Mouse (Mus musculus) midbrain, postnatal 0 days (tissue): ENCODE results near the gene Rbfox2. TPM values are rescaled to one million over a fixed set of nuclear protein-coding genes. Genes with fewer than 3 reads are reported as not detected.

Source experiments
- ATAC-seq: fragments of 200-750 bp; cut with Nextera tagmentation; 2 replicates; pipeline ENCODE4 v1.8.0; 2017; ENCODE audit warnings: moderate number of reproducible peaks, mild to moderate bottlenecking, moderate TSS enrichment, moderate library complexity; ENCODE audit not compliant: low FRiP score
- DNase-seq: peaks from one replicate; pipeline ENCODE4 v3.0.0-alpha.2; 2015; ENCODE audit warnings: low spot score
- H3K27ac ChIP-seq: fragments of 300-500 bp; sonication (generic); 2 replicates; pipeline ENCODE4 v1.5.1; 2014; ENCODE audit warnings: low read depth, mild to moderate bottlenecking, low read length, mixed read lengths
- H3K27me3 ChIP-seq: fragments of 300-500 bp; sonication (generic); 2 replicates; pipeline ENCODE4 v1.6.1; 2014; ENCODE audit warnings: low read length, control low read depth, mixed read lengths; ENCODE audit not compliant: insufficient read depth
- H3K36me3 ChIP-seq: fragments of 300-500 bp; sonication (generic); 2 replicates; pipeline ENCODE4 v1.6.1; 2014; ENCODE audit warnings: low read length, control low read depth, mixed read lengths; ENCODE audit not compliant: insufficient read depth
- H3K4me1 ChIP-seq: fragments of 300-500 bp; sonication (generic); 2 replicates; pipeline ENCODE4 v1.6.1; 2014; ENCODE audit warnings: mild to moderate bottlenecking, control low read depth, antibody characterized with exemption, low read length, mixed read lengths; ENCODE audit not compliant: insufficient read depth
- H3K4me2 ChIP-seq: fragments of 300-500 bp; sonication (generic); 2 replicates; pipeline ENCODE4 v1.6.1; 2014; ENCODE audit warnings: low read depth, mild to moderate bottlenecking, low read length, mixed read lengths; ENCODE audit not compliant: poor library complexity, severe bottlenecking
- H3K4me3 ChIP-seq: fragments of 300-500 bp; sonication (generic); 2 replicates; pipeline ENCODE4 v1.5.1; 2014; ENCODE audit warnings: low read depth, mild to moderate bottlenecking, low read length, moderate library complexity
- H3K9ac ChIP-seq: fragments of 300-500 bp; sonication (generic); replicated peaks from 2 replicates; pipeline ENCODE4 v1.6.1; 2014; ENCODE audit warnings: mild to moderate bottlenecking, low read length, moderate library complexity, mixed read lengths; ENCODE audit not compliant: poor library complexity, severe bottlenecking
- H3K9me3 ChIP-seq: fragments of 300-500 bp; sonication (generic); 2 replicates; pipeline ENCODE4 v1.6.1; 2016; ENCODE audit warnings: low read length, control low read depth
- CTCF ChIP-seq: IDR thresholded peaks from 2 replicates; pipeline ENCODE4 v1.5.1; 2016; ENCODE audit warnings: antibody characterized with exemption, mild to moderate bottlenecking
- WGBS: fragments of 180-500 bp; shearing (Covaris S2); extraction: QIAGEN DNeasy Blood & Tissue Kit; methylation state at CpG from one replicate; pipeline ENCODE4 v1.1.7; 2014; 5-methylcytosine and 5-hydroxymethylcytosine counted together
- polyA plus RNA-seq: library from polyadenylated mRNA; unstranded; fragments of >200 nt; fragmentation: Nextera tagmentation; extraction: Ambion mirVana; gene quantifications from 2 replicates; pipeline ENCODE4 v1.2.1, GENCODE M21; 2015
- total RNA-seq: library from RNA; depleted of rRNA; stranded (reverse); fragments of >200 nt; gene quantifications from 2 replicates; pipeline ENCODE4 v1.2.3, GENCODE M21; 2014

Rbfox2 gene
- total and polyA plus RNA-seq, 2 experiments from 2014 or later, result 96.6 to 360 TPM

DNA sequence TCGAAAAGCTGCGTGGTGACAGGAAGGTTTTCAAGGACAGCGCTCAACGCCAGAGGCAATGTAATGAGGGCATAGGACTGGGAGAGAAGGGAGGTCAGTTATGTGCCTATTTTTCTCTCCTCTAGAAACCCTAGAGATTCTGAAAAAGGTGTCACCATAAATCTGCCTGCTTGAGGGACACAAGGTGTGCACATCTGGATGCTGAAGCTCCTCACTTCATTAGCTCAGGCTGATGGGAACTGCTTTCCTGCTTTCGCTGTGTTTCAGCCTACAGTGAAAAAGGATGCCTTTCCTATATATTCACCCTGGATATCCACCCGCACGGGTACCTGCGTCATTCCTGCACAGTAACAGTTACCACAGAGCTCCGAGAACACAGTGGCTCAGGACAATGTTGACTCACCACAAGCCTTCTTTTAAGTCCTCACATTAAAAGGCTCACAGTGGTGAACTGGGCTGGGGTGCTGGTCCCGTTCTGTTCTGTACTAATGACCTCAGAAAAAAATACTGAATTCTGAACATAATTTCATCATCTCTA, 152.5 kb downstream of the Rbfox2 start:
- Histone ChIP-seq H3K27me3 (no peaks in the 10 kb centered on the region), H3K27ac (peak overlapping the region; percentile 96), H3K9me3 (no peaks in the 10 kb centered on the region), H3K4me3 (no peak overlapping the region; the same call in 1 of the 2 replicates), H3K4me2 (peak overlapping the region; percentile 65), H3K36me3 (no peaks in the 10 kb centered on the region), H3K4me1 (peaks cover 7% of the 10 kb centered on the region), H3K9ac (no peak overlapping the region)
- no peak for DNase-seq
- TF ChIP-seq CTCF, result no peak
- ATAC-seq, result no peak
- 68% methylated on average over 10 of the region's 10 CpGs for WGBS

DNA sequence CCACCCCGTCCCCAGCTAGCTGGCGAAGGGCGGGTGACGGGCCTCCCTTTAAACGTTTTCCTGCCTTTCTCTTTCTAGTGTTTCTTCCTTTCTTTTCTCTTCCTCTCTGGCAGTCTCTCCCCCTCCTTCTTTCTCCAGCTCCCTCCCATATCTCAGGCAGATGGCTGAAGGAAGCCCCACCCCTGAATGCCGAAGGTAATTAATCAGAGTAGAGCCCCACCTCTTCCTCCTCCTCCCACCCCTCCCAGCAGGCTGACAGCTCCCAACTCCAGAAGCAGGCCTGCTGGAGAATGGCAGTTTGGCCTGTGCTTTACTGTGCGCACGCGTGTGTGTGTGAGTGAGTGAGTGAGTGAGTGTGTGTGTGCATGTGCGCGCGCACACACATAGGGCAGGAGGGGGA, 153.2 kb downstream of the Rbfox2 start:
- Histone ChIP-seq H3K27me3 (no peaks in the 10 kb centered on the region), H3K4me1 (peaks cover 14% of the 10 kb centered on the region), H3K27ac (peak overlapping the region; percentile 96), H3K9me3 (no peaks in the 10 kb centered on the region), H3K4me3 (peak overlapping the region; percentile 60), H3K36me3 (no peaks in the 10 kb centered on the region), H3K4me2 (peak overlapping the region; percentile 65), H3K9ac (peak overlapping the region; percentile 82)
- peak; percentile 59 for TF ChIP-seq CTCF
- peak; percentile 92 for ATAC-seq
- peak; percentile 97 for DNase-seq
- WGBS, result under 1% methylated on average over 12 of the region's 12 CpGs

DNA sequence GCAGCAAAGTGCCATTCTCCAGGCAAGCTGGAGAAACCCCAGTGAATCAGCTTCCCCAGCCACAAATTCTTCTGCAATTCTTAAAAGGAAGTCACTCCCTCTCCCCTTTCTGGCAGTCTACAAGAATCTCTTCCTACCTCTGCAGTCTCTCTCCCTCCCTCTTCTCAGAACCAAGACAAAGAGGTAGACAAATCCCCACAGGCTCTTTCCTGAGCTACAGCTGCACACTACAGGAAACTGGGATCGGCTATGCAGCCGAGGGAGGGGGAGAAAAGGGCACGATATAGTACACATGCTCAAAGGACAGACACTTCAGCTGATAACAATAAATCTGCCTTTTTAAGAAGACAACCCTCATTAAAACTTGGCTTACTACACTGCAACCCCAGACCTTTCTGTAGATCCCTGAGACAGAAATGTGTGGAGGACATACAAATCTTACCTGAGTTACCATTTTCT, 153.7 kb downstream of the Rbfox2 start:
- DNase-seq (peak; percentile 80), ATAC-seq (peak; percentile 83)
- no peak for TF ChIP-seq CTCF
- peak overlapping the region; percentile 65 for H3K4me2 ChIP-seq
- H3K27ac ChIP-seq, result peak overlapping the region; percentile 96
- 0% methylated on average over 3 of the region's 3 CpGs for WGBS
- peak overlapping the region; percentile 60 for H3K4me3 ChIP-seq
- no peaks in the 10 kb centered on the region for H3K9me3 ChIP-seq
- peak overlapping the region; percentile 82 for H3K9ac ChIP-seq
- H3K4me1 ChIP-seq, result peaks cover 15% of the 10 kb centered on the region
- H3K27me3 ChIP-seq, result no peaks in the 10 kb centered on the region
- H3K36me3 ChIP-seq, result no peaks in the 10 kb centered on the region

DNA sequence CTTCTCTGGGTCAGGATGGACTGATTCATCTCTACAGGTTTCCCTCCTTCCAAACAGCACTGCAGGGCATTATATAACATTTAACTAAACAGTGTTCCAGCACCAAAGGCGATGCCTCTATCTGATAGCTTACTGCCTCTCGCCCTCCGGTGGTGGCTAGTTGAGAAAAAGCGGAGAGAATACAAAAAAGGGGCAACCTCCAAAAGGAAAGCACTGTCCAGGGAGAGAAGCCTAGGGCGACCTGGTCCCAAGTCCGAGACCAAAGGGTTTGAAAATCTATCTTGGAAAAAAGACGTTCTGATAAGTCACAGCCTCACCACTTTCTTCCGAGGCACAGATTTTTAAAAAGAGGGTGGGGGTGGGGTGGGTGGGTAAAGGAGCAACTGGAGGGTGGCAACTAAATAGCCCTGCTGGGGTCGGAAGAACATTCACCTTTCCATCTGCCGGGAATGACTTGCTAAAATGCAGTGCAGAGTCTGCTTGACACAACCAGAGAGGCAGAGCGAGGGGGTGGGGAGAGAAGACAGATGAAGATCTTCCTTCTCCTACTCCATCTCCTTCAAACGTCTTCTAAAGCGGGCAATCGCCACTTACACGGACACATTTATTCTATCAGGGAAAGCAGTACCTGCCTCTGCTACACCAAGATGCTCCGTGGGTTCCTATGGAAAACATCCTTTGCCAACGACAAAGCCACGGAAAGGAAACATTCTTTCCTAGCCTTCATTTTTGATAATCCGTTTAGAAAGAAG, 154.3 kb downstream of the Rbfox2 start:
- H3K27ac ChIP-seq, result peak overlapping the region; percentile 96
- 1% methylated on average over 19 of the region's 19 CpGs for WGBS
- peak overlapping the region; percentile 60 for H3K4me3 ChIP-seq
- peak; percentile 53 for TF ChIP-seq CTCF
- no peaks in the 10 kb centered on the region for H3K36me3 ChIP-seq
- H3K4me2 ChIP-seq, result peak overlapping the region; percentile 65
- H3K27me3 ChIP-seq, result no peaks in the 10 kb centered on the region
- H3K4me1 ChIP-seq, result peaks cover 15% of the 10 kb centered on the region
- H3K9ac ChIP-seq, result peak overlapping the region; percentile 82
- DNase-seq (peak; percentile 65), ATAC-seq (no peak)
- no peaks in the 10 kb centered on the region for H3K9me3 ChIP-seq

DNA sequence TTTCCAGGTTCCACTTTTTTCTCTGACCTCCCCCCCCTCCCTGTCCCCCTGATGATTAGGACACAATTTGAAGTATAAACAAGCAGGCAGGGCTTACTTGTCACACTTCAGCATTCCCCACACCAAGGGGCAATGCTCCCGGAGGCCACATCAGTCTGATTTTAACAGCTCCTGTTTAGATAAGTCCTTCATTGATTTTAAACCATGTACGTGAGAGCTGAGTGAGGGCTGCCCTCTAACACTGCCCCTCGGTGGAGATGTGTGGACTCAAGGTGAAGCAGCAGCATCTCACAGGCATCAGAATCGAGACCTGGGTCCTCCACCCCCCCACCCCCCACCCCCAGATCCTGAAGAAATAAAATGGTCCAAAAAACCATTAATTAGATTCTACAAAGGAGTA, 155.0 kb downstream of the Rbfox2 start:
- Histone ChIP-seq H3K9me3 (no peaks in the 10 kb centered on the region), H3K9ac (peak overlapping the region; percentile 82), H3K4me3 (peak overlapping the region; percentile 60), H3K27ac (peak overlapping the region; percentile 96), H3K4me2 (peak overlapping the region; percentile 65), H3K4me1 (peaks cover 15% of the 10 kb centered on the region), H3K27me3 (no peaks in the 10 kb centered on the region), H3K36me3 (no peaks in the 10 kb centered on the region)
- TF ChIP-seq CTCF, result peak; percentile 21; the same call in 1 of the 2 replicates
- DNase-seq, result no peak
- ATAC-seq, result no peak
- 5% methylated on average over 4 of the region's 4 CpGs for WGBS

DNA sequence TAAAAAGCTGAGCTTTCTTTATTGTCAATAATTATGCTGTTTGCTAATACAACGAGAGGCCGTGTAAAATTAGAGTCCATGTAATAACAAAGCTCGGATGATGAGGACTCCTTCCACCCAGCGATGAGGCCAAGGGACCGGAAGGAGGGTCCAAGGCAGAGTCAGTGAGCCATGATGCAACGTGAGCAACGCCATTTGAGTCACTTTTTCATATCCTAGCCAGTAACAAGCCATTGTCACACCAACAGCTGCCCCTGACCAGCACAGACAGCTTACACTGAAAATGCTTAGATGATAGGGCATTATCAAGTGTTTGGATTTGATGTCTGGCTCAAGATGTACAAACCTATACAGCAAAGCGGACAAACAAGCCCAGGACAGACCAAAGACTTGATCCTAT, 155.6 kb downstream of the Rbfox2 start:
- H3K36me3 ChIP-seq, result no peaks in the 10 kb centered on the region

More for the DNA sequence above, 155.6 kb downstream of the Rbfox2 start:
- H3K27ac ChIP-seq, result peak overlapping the region; percentile 47; the same call in 1 of the 2 replicates
- no peak for DNase-seq
- 19% methylated on average over 8 of the region's 8 CpGs for WGBS
- peaks cover 15% of the 10 kb centered on the region for H3K4me1 ChIP-seq
- ATAC-seq, result no peak
- peak overlapping the region; percentile 82 for H3K9ac ChIP-seq
- TF ChIP-seq CTCF, result no peak
- H3K4me3 ChIP-seq, result peak overlapping the region; percentile 60
- H3K9me3 ChIP-seq, result no peaks in the 10 kb centered on the region
- no peaks in the 10 kb centered on the region for H3K27me3 ChIP-seq
- H3K4me2 ChIP-seq, result peak overlapping the region; percentile 65
